Mouse (Mus musculus) c-Kit-positive CD71-positive TER-119-negative erythroid progenitor cells, embryonic 14.5 days (primary cell): ENCODE data around the gene Olfr671.
"Not testable (repeated sequence)": the region's sequence is repeated elsewhere in the genome, so short reads cannot be mapped to it uniquely, and the experiment has no call there.

Source experiments
- DNase-seq: peaks from one replicate; pipeline ENCODE4 v3.0.0-alpha.2; 2013; ENCODE audit warnings: low read depth

Gene Olfr671

DNA sequence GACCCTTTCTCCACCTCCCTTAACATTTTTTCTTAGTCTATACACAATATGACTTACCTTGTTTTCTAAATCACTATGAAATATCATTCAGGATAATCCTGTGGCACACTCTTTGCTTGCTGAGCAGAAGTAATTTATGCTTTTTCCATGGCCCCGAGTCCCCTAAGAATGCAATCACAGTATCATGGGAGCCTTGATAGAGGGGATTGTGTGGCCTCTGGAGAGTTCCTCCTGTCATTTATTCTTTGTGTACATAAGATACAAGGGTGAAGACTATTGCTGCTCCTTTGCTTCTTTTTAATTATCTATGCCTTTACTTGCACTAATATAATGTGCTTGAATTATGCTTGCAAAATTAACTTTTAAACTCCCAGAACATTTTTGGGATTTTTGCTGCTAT is at the start of gene Olfr671:
TSS of gene Olfr671 (minus strand) at position 101 of the 400 bp plus-strand sequence.
- DNase-seq: no peak

- no peak for DNase-seq
These were observed 49.4 kb upstream of the Olfr671 start, which contains the start of gene Olfr675 for GRCm38 (mm10) chr7:105028360-105028759. Gene Olfr675 (minus strand): TSS chr7:105028460.

DNA sequence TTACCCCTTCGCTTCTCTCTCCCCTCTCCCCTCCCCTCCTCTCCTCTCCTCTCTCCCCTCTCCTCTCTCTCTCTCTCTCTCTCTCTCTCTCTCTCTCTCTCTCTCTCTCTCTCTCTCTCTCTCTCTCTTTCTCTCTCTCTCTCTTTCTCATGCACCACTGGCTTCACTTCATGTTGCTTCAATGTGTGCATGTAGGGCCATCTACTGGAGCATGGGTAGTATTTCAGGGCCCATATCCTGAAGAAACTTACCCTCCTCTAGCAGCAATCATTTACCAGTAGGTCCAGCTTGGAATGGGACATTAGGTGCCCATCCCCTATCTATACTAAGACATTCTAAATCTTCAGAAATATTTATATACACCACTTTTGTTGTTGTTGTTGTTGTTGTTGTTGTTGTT is 43.6 kb upstream of the Olfr671 start:
- DNase-seq: no peak

DNA sequence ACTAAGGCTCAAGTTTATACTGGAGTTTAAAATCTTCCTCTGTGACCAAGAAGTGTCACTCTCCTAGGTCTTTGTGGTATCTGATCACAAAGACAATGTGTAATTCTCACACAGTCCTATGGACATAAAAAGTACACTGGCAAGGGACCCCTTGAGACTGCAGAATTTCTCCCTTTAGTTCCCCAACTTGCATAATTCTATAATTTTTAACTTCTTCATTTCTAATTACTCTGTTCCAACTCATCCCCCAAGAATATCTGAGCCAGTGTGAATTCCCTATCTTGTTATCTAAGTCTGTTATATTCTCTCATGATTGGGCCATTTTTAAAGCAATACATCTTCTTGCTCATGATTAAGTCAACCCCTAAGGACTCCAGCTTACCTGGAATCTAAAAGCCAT is 23.0 kb upstream of the Olfr671 start, which contains the start of gene Olfr672:
TSS of gene Olfr672 (minus strand) at position 101 of the 400 bp plus-strand sequence.
- DNase-seq: no peak

DNA sequence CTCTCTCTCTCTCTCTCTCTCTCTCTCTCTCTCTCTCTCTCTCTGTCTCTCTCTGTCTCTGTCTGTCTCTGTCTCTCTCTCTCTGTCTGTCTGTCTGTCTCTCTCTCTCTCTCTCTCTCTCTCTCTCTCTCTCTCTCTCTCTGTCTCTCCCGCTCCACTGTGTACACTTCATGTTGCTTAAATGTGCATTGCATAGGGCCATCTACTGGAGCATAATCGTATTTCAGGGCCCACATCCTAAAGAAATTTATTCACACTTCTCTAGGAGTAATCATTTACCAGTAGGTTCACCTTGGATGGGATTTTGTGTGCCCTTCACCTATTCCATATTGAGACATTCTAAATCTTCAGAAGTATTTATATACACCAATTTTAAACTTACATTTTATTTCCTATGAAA is 6.4 kb downstream of the Olfr671 start:
- DNase-seq: not testable (repeated sequence)

DNA sequence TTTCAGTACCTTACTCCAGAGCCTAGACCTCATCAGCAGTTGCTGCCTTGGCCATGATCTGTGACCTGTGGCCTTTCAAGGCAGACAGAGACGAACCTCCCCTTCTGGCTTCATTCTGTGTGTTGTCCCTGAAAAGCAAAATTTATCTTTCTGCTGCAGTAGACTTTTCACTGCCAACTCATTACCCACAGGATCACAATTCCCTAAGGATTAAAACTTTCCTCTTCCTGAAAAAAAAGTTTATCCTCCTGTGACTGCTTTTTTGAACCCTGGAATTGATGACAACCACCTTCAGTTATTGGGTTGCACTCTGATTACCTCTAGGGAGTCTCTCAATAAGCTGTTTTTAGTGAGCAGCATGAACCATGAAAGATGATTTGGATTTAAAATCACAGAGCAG is 16.4 kb downstream of the Olfr671 start, which contains the start of gene Olfr670:
TSS of gene Olfr670 (minus strand) at position 101 of the 400 bp plus-strand sequence.
- DNase-seq: no peak

DNA sequence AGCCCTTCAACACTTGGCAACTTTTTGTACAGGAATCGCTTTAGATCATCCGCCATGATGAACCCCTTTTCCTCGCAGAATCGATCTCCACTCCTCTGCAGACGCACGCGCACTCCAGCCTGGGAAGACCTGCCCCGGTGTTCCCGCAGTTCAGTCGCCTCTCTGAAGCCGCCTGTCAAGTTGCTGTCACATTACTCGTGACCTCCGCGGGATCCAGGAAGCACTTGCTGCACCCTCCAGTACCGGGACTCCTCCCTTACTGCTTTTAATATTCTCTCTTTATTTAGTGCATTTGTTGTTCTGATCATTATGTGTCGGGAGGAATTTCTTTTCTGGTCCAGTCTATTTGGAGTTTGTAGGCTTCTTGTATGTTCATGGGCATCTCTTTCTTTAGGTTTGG is 28.7 kb downstream of the Olfr671 start:
- not testable (repeated sequence) for DNase-seq

DNA sequence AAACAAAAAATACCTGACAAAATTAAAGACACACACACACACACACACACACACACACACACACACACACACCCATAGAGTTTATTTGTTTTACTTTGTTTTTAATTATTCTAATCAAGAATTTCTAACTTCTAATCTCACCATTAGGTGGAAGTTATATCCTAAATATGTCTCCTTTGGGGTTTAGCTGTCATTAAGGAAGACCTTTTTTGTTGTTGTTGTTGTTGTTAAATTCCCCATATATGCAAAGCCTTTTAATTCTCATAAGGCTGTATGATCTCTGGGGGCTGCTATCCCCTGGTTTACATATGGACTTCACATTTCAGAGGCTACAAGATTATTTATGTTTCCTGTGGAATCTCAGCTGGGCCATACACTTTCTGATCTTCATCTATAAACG is 45.0 kb downstream of the Olfr671 start, which contains the start of gene Olfr669:
TSS of gene Olfr669 (plus strand) at position 301 of the 400 bp plus-strand sequence.
- DNase-seq: no peak

- DNase-seq: no peak
These were observed 51.0 kb downstream of the Olfr671 start, which contains the start of gene Olfr668 for GRCm38 (mm10) chr7:104927957-104928356. Gene Olfr668 (minus strand): TSS chr7:104928057.
